Mouse (Mus musculus) brain, adult 2 months (tissue): ENCODE measurements at regions not wholly inside any gene's neighbourhood (a gene's known extent, or its start where the extent isn't known, plus 50 kb on each side); places are given as distances from the start of the nearest gene placed in this dataset.

Experiments
- DNase-seq: peaks from one replicate; pipeline ENCODE4 v3.0.0; 2011; ENCODE audit warnings: low read depth, low spot score

DNA sequence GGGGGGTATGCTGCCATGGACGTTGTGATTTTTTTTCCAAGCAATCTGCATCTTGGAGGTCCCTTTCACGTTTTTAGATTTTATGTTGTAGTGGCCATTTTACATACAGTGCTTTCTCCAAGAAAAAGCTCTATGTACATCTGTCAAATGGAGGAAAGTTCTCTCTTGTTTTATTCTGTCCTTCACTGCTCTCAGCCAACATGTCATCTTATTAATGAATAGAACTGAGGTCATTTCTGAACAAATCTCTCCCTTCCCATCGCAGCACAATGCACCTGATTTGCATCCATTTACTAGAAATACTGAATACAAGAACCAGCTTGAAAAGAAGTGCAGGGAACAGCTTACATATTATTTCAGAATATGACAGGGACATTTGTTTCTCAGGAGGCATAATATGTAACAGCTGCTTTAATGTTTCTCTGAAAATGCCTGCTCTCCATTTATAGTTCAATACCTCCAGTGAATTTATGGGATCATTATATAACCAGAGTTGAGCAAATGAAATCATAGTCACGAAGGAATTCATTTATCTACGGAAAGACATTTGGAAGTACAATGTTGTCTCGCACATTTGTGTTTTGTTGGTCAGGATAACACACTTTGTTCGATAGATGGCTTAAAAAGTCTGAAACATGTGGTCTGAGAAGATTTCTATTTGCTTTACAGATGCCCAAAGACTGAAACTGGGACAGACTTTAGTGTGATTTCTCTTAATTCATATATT is 224.3 kb downstream of the Usp25 start:
- peak; percentile 60 for DNase-seq

DNA sequence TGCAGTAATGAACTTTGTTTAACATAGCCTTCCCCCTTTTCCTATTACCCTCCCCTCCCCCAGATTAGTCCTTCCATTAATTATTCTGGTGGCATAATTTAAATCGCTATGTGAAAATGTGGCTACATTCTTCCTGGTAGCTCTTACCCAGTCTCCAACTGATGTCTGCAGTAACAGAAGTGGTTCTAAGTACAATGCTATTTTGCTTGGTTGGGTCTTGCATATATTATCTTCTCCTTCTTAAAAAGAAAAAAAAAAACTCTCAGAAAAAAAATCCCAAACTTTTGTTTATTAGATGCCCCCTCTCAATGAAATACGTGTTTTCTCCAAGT is 223.7 kb downstream of the Usp25 start:
- no peak for DNase-seq

DNA sequence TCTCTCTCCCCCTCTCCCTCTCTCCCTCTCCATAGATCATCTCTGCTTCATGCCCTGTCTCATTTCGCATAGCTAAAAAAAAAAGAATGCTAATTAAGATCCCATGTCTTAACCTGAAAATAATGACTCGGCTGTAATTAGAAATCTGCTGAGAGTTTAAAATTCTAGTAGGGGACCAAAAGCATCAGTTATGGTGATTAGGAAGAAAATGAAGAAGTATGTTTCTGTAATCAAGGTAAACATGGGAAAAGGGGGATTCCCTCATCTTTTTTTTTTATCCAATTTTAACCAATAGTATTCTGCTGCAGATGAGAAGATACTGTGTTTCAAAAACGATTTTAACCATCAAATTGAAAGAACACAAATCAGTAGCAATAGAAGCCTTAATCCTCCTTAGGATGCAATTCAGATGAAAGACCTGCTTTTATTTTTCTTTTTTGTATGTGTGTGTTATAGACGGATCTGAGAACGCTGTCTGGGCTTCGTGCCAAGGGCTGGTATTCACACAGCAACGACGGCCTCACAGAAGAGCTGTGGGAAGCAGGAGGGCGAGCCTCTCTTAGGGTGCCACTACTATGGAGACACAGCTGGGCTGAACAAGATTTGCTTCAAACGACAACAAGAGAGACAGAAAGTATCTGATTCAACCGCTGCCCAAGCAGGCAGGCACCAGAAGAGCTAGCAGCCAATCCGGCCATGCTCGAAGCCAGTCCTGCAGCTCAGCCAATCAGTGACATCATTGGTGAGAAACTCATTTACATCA is 223.2 kb downstream of the Usp25 start:
- peak; percentile 94 for DNase-seq

DNA sequence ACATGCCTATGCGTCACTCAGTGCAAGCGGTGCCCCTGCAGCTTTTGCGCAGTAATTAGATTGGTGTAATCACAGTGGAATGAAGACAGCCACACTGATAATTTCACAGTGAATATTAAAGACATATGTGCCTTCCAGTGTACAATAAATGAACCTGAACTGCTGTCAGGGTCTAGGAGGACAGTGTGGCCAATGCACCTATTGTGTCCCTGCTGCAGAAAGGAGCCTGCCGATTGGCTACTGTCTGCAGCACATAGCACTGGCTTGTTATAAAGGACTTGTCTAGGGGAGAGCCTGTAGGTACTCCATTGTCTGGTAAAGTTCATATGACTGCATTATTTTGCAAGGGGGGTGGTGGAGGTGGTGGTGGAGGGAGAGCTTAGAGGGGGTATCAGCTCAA is 222.5 kb downstream of the Usp25 start:
- peak; percentile 78 for DNase-seq

DNA sequence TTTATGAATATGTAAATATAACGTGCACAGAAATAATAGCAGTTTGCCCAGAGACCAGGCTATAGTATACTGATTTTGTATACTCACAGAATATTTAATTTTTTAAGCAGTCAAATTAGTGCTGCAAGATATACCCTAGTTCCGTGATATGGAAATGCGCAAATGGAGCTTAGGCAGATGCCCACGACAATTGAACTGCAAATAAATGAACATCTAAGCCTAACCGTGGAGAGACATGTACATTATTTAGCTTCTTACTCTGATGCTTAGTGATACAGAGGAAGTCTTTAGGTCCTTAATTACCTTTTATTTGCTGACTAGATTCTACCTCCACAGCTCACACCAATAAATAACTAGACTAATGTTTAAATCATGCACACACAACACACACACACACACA is 221.9 kb downstream of the Usp25 start:
- DNase-seq: peak; percentile 16
